Mouse (Mus musculus): Measurements from ENCODE around the gene Rtkn2.
A peak's percentile ranks its signal among the peaks of the same experiment; 100 is the strongest.

The Rtkn2 gene

GRCm38 (mm10) chr10:68104481-68104880 lies 125.1 kb downstream of the Rtkn2 start:
- peak; percentile 35 for ATAC-seq (ENCODE audit: low TSS enrichment)

- ATAC-seq (ENCODE audit: low TSS enrichment) = 0 out of 2 replicates have a peak, but pooled peaks have one; percentile 11
Measured at GRCm38 (mm10) chr10:68104881-68105781, 125.8 kb downstream of the Rtkn2 start.

GRCm38 (mm10) chr10:68106351-68106950 lies 127.1 kb downstream of the Rtkn2 start:
- no peak for ATAC-seq (ENCODE audit: low TSS enrichment)

GRCm38 (mm10) chr10:68107716-68108115 lies 128.3 kb downstream of the Rtkn2 start:
- no peak for ATAC-seq (ENCODE audit: low TSS enrichment)

Measured in frontal cortex, adult (tissue).